Mouse (Mus musculus): ENCODE measurements around the gene Cfap57. TPM values are rescaled to one million over a fixed set of nuclear protein-coding genes. Genes with fewer than 3 reads are reported as not detected.

Gene Cfap57
- polyA plus RNA-seq, 1 experiment from 2014 or later: 0.74 TPM

GRCm38 (mm10) chr4:118532663-118533062, 87.9 kb downstream of the Cfap57 start:
- no peak overlapping the region for H3K4me2 ChIP-seq (ENCODE audit: low read depth, low read length)
- H3K4me1 ChIP-seq (ENCODE audit: control insufficient read depth, low read depth, low read length): no peaks in the 10 kb centered on the region
- H3K36me3 ChIP-seq (ENCODE audit: control insufficient read depth, insufficient read depth): no peaks in the 10 kb centered on the region
- no peak for ATAC-seq (ENCODE audit: low read depth)
- no peak overlapping the region for H3K9ac ChIP-seq (ENCODE audit: low read depth, low read length)
- no peak overlapping the region for H3K4me3 ChIP-seq (ENCODE audit: low read depth, low read length)
- no peak overlapping the region for H3K27ac ChIP-seq (ENCODE audit: low read length)
- 44% methylated on average over 5 of the region's 5 CpGs for WGBS (ENCODE audit: insufficient replicate concordance)
- H3K9me3 ChIP-seq (replicated peaks; ENCODE audit: control insufficient read depth, low read length): no peaks in the 10 kb centered on the region
- no peaks in the 10 kb centered on the region for H3K27me3 ChIP-seq (ENCODE audit: control insufficient read depth, insufficient read depth, low read depth, low read length)

GRCm38 (mm10) chr4:118527720-118528119, 92.9 kb downstream of the Cfap57 start:
- Histone ChIP-seq H3K9me3 (replicated peaks; ENCODE audit: control insufficient read depth, low read length) (no peaks in the 10 kb centered on the region), H3K36me3 (ENCODE audit: control insufficient read depth, insufficient read depth) (no peaks in the 10 kb centered on the region), H3K4me2 (ENCODE audit: low read depth, low read length) (no peak overlapping the region), H3K27ac (ENCODE audit: low read length) (no peak overlapping the region), H3K27me3 (ENCODE audit: control insufficient read depth, insufficient read depth, low read depth, low read length) (no peaks in the 10 kb centered on the region), H3K4me3 (ENCODE audit: low read depth, low read length) (no peak overlapping the region), H3K9ac (ENCODE audit: low read depth, low read length) (no peak overlapping the region), H3K4me1 (ENCODE audit: control insufficient read depth, low read depth, low read length) (peaks cover 2% of the 10 kb centered on the region; the same call in 1 of the 2 replicates)
- no peak for ATAC-seq (ENCODE audit: low read depth)
- 59% methylated on average over 6 of the region's 6 CpGs for WGBS (ENCODE audit: insufficient replicate concordance)

DNA sequence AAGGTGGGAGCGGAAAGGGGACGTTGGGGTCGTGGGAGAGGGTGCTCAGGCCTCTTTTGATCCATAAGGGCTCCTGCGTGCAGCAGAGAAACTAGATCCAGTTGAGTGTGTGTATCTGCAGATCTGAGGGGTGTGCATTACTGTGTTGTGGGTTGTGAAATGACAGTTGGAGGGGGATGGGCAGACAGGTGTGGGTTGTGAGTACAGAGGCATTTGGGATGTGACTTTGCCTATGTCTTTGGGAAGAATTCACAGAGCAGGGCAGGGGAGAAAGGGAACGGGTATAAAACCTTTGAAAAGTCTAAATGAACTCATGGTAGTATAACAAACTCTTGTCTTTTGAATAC, 93.3 kb downstream of the Cfap57 start:
- Histone ChIP-seq H3K9me3 (replicated peaks; ENCODE audit: control insufficient read depth, low read length) (no peaks in the 10 kb centered on the region), H3K36me3 (ENCODE audit: control insufficient read depth, insufficient read depth) (no peaks in the 10 kb centered on the region), H3K4me1 (ENCODE audit: control insufficient read depth, low read depth, low read length) (peaks cover 2% of the 10 kb centered on the region; the same call in 1 of the 2 replicates), H3K4me2 (ENCODE audit: low read depth, low read length) (peak overlapping the region; percentile 22; the same call in 1 of the 2 replicates), H3K27me3 (ENCODE audit: control insufficient read depth, insufficient read depth, low read depth, low read length) (no peaks in the 10 kb centered on the region), H3K9ac (ENCODE audit: low read depth, low read length) (no peak overlapping the region), H3K27ac (ENCODE audit: low read length) (peak overlapping the region; percentile 26; the same call in 1 of the 2 replicates), H3K4me3 (ENCODE audit: low read depth, low read length) (peak overlapping the region; percentile 25; the same call in 1 of the 2 replicates)
- WGBS (ENCODE audit: insufficient replicate concordance): 53% methylated on average over 5 of the region's 5 CpGs
- ATAC-seq (ENCODE audit: low read depth): peak; percentile 30; the same call in 1 of the 2 replicates

GRCm38 (mm10) chr4:118526408-118527334, 93.9 kb downstream of the Cfap57 start, which contains the start of gene 2610528J11Rik:
2610528J11Rik (plus strand) TSS chr4:118526999.
- Histone ChIP-seq H3K36me3 (ENCODE audit: control insufficient read depth, insufficient read depth) (no peaks in the 10 kb centered on the region), H3K4me3 (ENCODE audit: low read depth, low read length) (peak within 1 kb of the TSS; percentile 25; the same call in 1 of the 2 replicates), H3K27me3 (ENCODE audit: control insufficient read depth, insufficient read depth, low read depth, low read length) (no peaks in the 10 kb centered on the region), H3K9ac (ENCODE audit: low read depth, low read length) (no peak within 1 kb of the TSS), H3K4me1 (ENCODE audit: control insufficient read depth, low read depth, low read length) (peaks cover 2% of the 10 kb centered on the region; the same call in 1 of the 2 replicates), H3K27ac (ENCODE audit: low read length) (peak within 1 kb of the TSS; percentile 26; the same call in 1 of the 2 replicates), H3K4me2 (ENCODE audit: low read depth, low read length) (peak within 1 kb of the TSS; percentile 22; the same call in 1 of the 2 replicates), H3K9me3 (replicated peaks; ENCODE audit: control insufficient read depth, low read length) (no peaks in the 10 kb centered on the region)
- peak; percentile 74 for ATAC-seq (ENCODE audit: low read depth)
- WGBS (ENCODE audit: insufficient replicate concordance): 53% methylated on average over 17 of the region's 17 CpGs

DNA sequence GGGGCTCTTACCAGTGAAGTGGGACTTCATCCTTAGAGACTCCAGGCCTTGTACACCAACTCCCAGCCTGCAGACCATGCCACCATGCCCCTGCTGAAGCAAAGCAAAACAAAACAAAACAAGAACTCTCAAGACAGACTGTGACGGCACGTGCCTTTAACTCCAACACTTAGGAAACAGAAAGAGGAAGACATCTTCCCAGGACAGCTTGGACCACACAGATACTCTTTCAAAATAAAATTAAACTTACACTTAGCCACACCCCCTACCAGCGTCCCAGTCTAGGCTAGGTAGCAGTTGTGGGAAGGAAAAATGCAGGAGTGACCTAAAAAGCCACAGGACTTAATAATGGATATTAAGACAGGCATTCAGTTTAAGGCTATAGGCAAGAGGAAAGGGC, 94.8 kb downstream of the Cfap57 start:
- Histone ChIP-seq H3K4me2 (ENCODE audit: low read depth, low read length) (no peak overlapping the region), H3K36me3 (ENCODE audit: control insufficient read depth, insufficient read depth) (no peaks in the 10 kb centered on the region), H3K4me1 (ENCODE audit: control insufficient read depth, low read depth, low read length) (peaks cover 2% of the 10 kb centered on the region; the same call in 1 of the 2 replicates), H3K4me3 (ENCODE audit: low read depth, low read length) (no peak overlapping the region), H3K27ac (ENCODE audit: low read length) (no peak overlapping the region), H3K9ac (ENCODE audit: low read depth, low read length) (no peak overlapping the region), H3K27me3 (ENCODE audit: control insufficient read depth, insufficient read depth, low read depth, low read length) (no peaks in the 10 kb centered on the region), H3K9me3 (replicated peaks; ENCODE audit: control insufficient read depth, low read length) (no peaks in the 10 kb centered on the region)
- 43% methylated on average over 3 of the region's 3 CpGs for WGBS (ENCODE audit: insufficient replicate concordance)
- no peak for ATAC-seq (ENCODE audit: low read depth)

GRCm38 (mm10) chr4:118523976-118524375, 96.6 kb downstream of the Cfap57 start:
- Histone ChIP-seq H3K36me3 (ENCODE audit: control insufficient read depth, insufficient read depth) (no peaks in the 10 kb centered on the region), H3K4me3 (ENCODE audit: low read depth, low read length) (no peak overlapping the region), H3K27ac (ENCODE audit: low read length) (no peak overlapping the region), H3K4me2 (ENCODE audit: low read depth, low read length) (no peak overlapping the region), H3K27me3 (ENCODE audit: control insufficient read depth, insufficient read depth, low read depth, low read length) (no peaks in the 10 kb centered on the region), H3K9me3 (replicated peaks; ENCODE audit: control insufficient read depth, low read length) (no peaks in the 10 kb centered on the region), H3K9ac (ENCODE audit: low read depth, low read length) (no peak overlapping the region), H3K4me1 (ENCODE audit: control insufficient read depth, low read depth, low read length) (peaks cover 2% of the 10 kb centered on the region; the same call in 1 of the 2 replicates)
- WGBS (ENCODE audit: insufficient replicate concordance): 73% methylated on average over 7 of the region's 7 CpGs
- no peak for ATAC-seq (ENCODE audit: low read depth)

DNA sequence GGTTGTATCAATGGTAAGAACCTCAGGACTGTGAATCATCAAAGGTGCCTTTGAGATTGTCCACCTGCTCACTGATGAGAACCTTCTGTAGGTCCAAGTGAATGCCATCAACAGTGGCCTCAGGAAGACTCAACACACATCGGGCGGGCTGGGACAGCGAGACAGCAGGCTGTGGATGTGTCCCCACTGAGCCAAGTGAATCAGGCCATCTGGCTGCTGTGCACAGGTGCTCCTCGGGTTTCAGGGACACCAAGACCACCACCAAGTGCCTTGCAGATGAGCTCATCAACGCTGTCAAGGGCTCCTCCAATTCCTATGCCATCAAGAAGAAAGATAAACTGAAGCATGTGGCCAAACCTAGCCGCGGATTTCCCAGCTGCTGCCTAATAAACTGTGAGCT, 98.3 kb downstream of the Cfap57 start:
- WGBS (ENCODE audit: insufficient replicate concordance): 66% methylated on average over 7 of the region's 7 CpGs
- no peak overlapping the region for H3K4me2 ChIP-seq (ENCODE audit: low read depth, low read length)
- no peak overlapping the region for H3K27ac ChIP-seq (ENCODE audit: low read length)

DNA sequence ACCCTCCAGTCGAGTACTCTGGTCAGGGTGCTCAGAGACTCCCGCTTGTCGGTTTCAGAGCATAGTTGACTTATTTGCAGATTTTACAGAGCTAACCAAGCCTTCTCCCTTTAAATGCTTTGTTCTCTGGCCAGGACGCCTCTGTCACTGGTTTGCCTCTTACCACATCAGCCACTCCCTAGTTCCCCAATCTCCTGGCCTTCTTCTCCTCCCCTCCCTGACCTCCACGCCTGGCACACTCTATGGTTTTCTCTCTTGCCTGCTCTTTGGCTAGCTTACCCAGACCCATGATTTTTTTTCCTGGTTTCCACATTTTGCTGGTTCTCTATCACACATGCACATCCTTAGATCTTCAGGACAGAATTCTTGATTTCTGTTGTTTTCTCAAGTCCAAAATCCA, 102.4 kb downstream of the Cfap57 start:
- Histone ChIP-seq H3K4me1 (ENCODE audit: control insufficient read depth, low read depth, low read length) (peaks cover 4% of the 10 kb centered on the region), H3K4me3 (ENCODE audit: low read depth, low read length) (no peak overlapping the region), H3K27ac (ENCODE audit: low read length) (no peak overlapping the region), H3K4me2 (ENCODE audit: low read depth, low read length) (no peak overlapping the region), H3K36me3 (ENCODE audit: control insufficient read depth, insufficient read depth) (no peaks in the 10 kb centered on the region), H3K9me3 (replicated peaks; ENCODE audit: control insufficient read depth, low read length) (no peaks in the 10 kb centered on the region), H3K27me3 (ENCODE audit: control insufficient read depth, insufficient read depth, low read depth, low read length) (no peaks in the 10 kb centered on the region; the same call in 1 of the 2 replicates), H3K9ac (ENCODE audit: low read depth, low read length) (no peak overlapping the region)
- WGBS (ENCODE audit: insufficient replicate concordance): 37% methylated on average over 5 of the region's 5 CpGs
- ATAC-seq (ENCODE audit: low read depth): no peak

More for the DNA sequence above, 98.3 kb downstream of the Cfap57 start:
- no peaks in the 10 kb centered on the region for H3K36me3 ChIP-seq (ENCODE audit: control insufficient read depth, insufficient read depth)
- no peak overlapping the region for H3K4me3 ChIP-seq (ENCODE audit: low read depth, low read length)
- H3K4me1 ChIP-seq (ENCODE audit: control insufficient read depth, low read depth, low read length): peaks cover 3% of the 10 kb centered on the region
- no peaks in the 10 kb centered on the region for H3K9me3 ChIP-seq (replicated peaks; ENCODE audit: control insufficient read depth, low read length)
- H3K9ac ChIP-seq (ENCODE audit: low read depth, low read length): no peak overlapping the region
- no peaks in the 10 kb centered on the region; the same call in 1 of the 2 replicates for H3K27me3 ChIP-seq (ENCODE audit: control insufficient read depth, insufficient read depth, low read depth, low read length)
- ATAC-seq (ENCODE audit: low read depth): no peak

Measured in liver, embryonic 16.5 days (tissue).